Mouse (Mus musculus) MEL (cell line): ENCODE measurements around the gene Ccr1l1.

ENCODE experiments used
- CTCF ChIP-seq, 3 experiments: IDR thresholded peaks in 2 of 3; conservative IDR thresholded peaks in 1 of 3; 2 replicates each; pipeline ENCODE4 v1.5.1; 2011 to 2012; ENCODE audit warnings: low read length in 3 of 3, low read depth in 2 of 3, mild to moderate bottlenecking in 2 of 3, improper control_type of control experiment in 1 of 3, inconsistent platforms in 1 of 3, mixed read lengths in 1 of 3, moderate library complexity in 1 of 3; ENCODE audit not compliant: control insufficient read depth in 1 of 3, insufficient read depth in 1 of 3, poor library complexity in 1 of 3, severe bottlenecking in 1 of 3
- MAX ChIP-seq: IDR thresholded peaks from 2 replicates; pipeline ENCODE4 v1.6.1; 2011; ENCODE audit warnings: low read length, improper control_type of control experiment
- MEF2A ChIP-seq: IDR thresholded peaks from 2 replicates; pipeline ENCODE4 v1.6.1; 2014; ENCODE audit warnings: low read depth, mild to moderate bottlenecking, inconsistent platforms, low read length, improper control_type of control experiment; ENCODE audit not compliant: poor library complexity, insufficient replicate concordance, severe bottlenecking; ENCODE audit errors: extremely low read depth
- MXI1 ChIP-seq: IDR thresholded peaks from 2 replicates; pipeline ENCODE4 v1.6.1; 2011; ENCODE audit warnings: mild to moderate bottlenecking, low read depth, low read length, improper control_type of control experiment
- NELFE ChIP-seq: IDR thresholded peaks from 2 replicates; pipeline ENCODE4 v1.6.1; 2011; ENCODE audit warnings: low read depth, low read length, improper control_type of control experiment
- POLR2A ChIP-seq, 2 experiments: IDR thresholded peaks; 2 replicates each; pipeline ENCODE4 v1.6.1; 2011 to 2012; ENCODE audit warnings: low read length in 2 of 2, mild to moderate bottlenecking in 2 of 2, control low read depth in 1 of 2, improper control_type of control experiment in 1 of 2, low read depth in 1 of 2, moderate library complexity in 1 of 2; ENCODE audit not compliant: control insufficient read depth in 1 of 2, insufficient read depth in 1 of 2, poor library complexity in 1 of 2

GRCm38 (mm10) chr9:123942025-123942424, 36.2 kb downstream of the Ccr1l1 start:
- no peak for TF ChIP-seq MEF2A
- no peak for TF ChIP-seq CTCF (IDR thresholded peaks at IDR 0.05 in 2 of 3, conservative IDR thresholded peaks at IDR 0.05 in 1 of 3; ENCODE audit: control insufficient read depth in 1 of 3, insufficient read depth in 1 of 3, low read depth in 2 of 3, low read length in 3 of 3, poor library complexity in 1 of 3, severe bottlenecking in 1 of 3)
- no peak for TF ChIP-seq POLR2A (IDR thresholded peaks at IDR 0.05; ENCODE audit: control insufficient read depth in 1 of 2, insufficient read depth in 1 of 2, low read depth in 1 of 2, low read length in 2 of 2, poor library complexity in 1 of 2)
- TF ChIP-seq NELFE, result no peak
- no peak for TF ChIP-seq MXI1
- no peak for TF ChIP-seq MAX
